Mouse (Mus musculus): Measurements from ENCODE around the gene Ccnb1ip1. TPM values are rescaled to one million over a fixed set of nuclear protein-coding genes. Genes with fewer than 3 reads are reported as not detected.

Ccnb1ip1 gene
- polyA plus RNA-seq, 1 experiment, result 0.16 TPM

DNA sequence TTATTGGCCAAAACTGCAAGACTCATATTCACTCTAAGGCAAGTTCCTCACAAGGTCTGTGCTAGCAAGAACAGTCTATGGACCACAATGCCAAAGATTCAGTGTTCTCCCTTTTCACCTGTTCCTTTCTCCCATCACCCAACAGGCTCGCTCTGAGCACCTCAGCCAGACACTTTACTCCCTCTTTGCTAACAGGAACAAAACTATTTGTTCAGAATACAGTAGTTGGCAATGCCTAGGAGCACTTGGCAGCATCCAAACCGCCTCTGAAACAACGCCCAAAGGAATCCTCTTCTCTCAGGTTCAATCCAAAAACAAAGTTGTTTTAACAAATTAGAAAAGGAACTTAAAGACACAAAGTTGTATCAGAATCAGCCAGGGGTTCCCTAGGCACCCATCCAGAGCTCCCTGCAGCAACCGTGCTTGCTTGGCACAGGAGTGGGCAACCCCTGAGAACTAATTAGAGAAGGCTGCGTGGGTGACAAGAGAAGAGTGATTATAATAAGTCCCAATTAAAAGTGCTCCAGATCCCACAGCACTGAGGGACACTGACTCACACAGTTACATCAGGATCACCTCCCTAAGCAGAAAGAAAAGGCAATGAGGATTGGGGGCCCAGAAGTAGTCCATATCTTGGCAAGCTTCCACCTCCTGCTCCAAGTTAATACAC lies 49.0 kb downstream of the Ccnb1ip1 start:
- no peak overlapping the region for H3K4me3 ChIP-seq
- no peaks in the 10 kb centered on the region for H3K27me3 ChIP-seq (ENCODE audit: control insufficient read depth, insufficient read depth, insufficient read length)
- H3ac ChIP-seq (ENCODE audit: control insufficient read depth, insufficient read length), result no peak overlapping the region
- no peaks in the 10 kb centered on the region for H3K36me3 ChIP-seq (ENCODE audit: control insufficient read depth, insufficient read depth)
- H3K4me2 ChIP-seq (ENCODE audit: low read depth), result no peak overlapping the region
- TF ChIP-seq MYOG (IDR thresholded peaks at IDR 0.05; ENCODE audit: control insufficient read depth in 1 of 3, insufficient read depth in 1 of 3, insufficient read length in 2 of 3, low read depth in 2 of 3) (no peak), CEBPB (IDR thresholded peaks at IDR 0.05; ENCODE audit: insufficient read depth, poor library complexity, severe bottlenecking) (no peak), TCF3 (IDR thresholded peaks at IDR 0.05; ENCODE audit: insufficient read length, low read depth) (no peak), TCF12 (IDR thresholded peaks at IDR 0.05; ENCODE audit: insufficient read depth, poor library complexity, severe bottlenecking) (no peak), POLR2A (IDR thresholded peaks at IDR 0.05; ENCODE audit: insufficient read length, low read depth) (no peak), E2F4 (IDR thresholded peaks at IDR 0.05; ENCODE audit: insufficient read depth) (no peak), MYOD1 (IDR thresholded peaks at IDR 0.05; ENCODE audit: control insufficient read depth in 1 of 3, insufficient read length in 2 of 3, low read depth in 2 of 3) (no peak), SRF (IDR thresholded peaks at IDR 0.05; ENCODE audit: control insufficient read depth, insufficient read length, low read depth) (no peak), MAX (IDR thresholded peaks at IDR 0.05; ENCODE audit: low read depth) (no peak), REST (IDR thresholded peaks at IDR 0.05; ENCODE audit: insufficient read depth, insufficient read length) (no peak), USF1 (IDR thresholded peaks at IDR 0.05; ENCODE audit: low read depth) (no peak), POLR2AphosphoS2 (IDR thresholded peaks at IDR 0.05; ENCODE audit: insufficient read length, low read depth) (no peak)
- no peaks in the 10 kb centered on the region for H3K79me2 ChIP-seq (ENCODE audit: control insufficient read depth, insufficient read depth)

DNA sequence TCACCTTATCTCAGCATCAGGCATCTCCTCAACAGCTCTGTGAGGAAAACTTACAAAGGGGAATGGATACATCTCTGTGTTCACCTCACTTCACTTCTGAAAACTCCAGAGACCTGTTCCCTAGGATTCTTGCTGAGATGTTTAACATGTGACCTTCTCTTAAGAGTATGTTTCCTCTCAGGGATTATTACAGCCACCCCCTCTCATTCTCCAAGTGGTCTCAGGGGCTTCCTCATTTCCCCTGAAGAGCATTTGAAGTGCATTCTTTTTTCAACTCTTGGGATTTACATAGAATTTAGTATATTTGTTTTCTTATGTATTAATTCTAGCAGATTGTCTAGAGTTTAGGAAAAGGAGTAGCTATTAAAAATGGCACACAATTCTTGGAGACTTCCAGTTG lies 62.5 kb downstream of the Ccnb1ip1 start, which contains the start of gene Olfr749:
TSS of gene Olfr749 (minus strand) at position 101 of the 400 bp plus-strand sequence.
- Histone ChIP-seq H3ac (ENCODE audit: control insufficient read depth, insufficient read length) (no peak within 1 kb of the TSS), H3K4me2 (ENCODE audit: low read depth) (no peak within 1 kb of the TSS), H3K36me3 (ENCODE audit: control insufficient read depth, insufficient read depth) (no peaks in the 10 kb centered on the region), H3K79me2 (ENCODE audit: control insufficient read depth, insufficient read depth) (no peaks in the 10 kb centered on the region), H3K4me3 (no peak within 1 kb of the TSS), H3K27me3 (ENCODE audit: control insufficient read depth, insufficient read depth, insufficient read length) (no peaks in the 10 kb centered on the region)
- TF ChIP-seq MAX (IDR thresholded peaks at IDR 0.05; ENCODE audit: low read depth), result no peak
- no peak for TF ChIP-seq TCF3 (IDR thresholded peaks at IDR 0.05; ENCODE audit: insufficient read length, low read depth)
- TF ChIP-seq CEBPB (IDR thresholded peaks at IDR 0.05; ENCODE audit: insufficient read depth, poor library complexity, severe bottlenecking), result no peak
- no peak for TF ChIP-seq POLR2A (IDR thresholded peaks at IDR 0.05; ENCODE audit: insufficient read length, low read depth)
- TF ChIP-seq SRF (IDR thresholded peaks at IDR 0.05; ENCODE audit: control insufficient read depth, insufficient read length, low read depth), result no peak
- TF ChIP-seq POLR2AphosphoS2 (IDR thresholded peaks at IDR 0.05; ENCODE audit: insufficient read length, low read depth), result no peak
- no peak for TF ChIP-seq REST (IDR thresholded peaks at IDR 0.05; ENCODE audit: insufficient read depth, insufficient read length)
- TF ChIP-seq E2F4 (IDR thresholded peaks at IDR 0.05; ENCODE audit: insufficient read depth), result no peak

GRCm38 (mm10) chr14:50741584-50741983 lies 65.9 kb downstream of the Ccnb1ip1 start:
- Histone ChIP-seq H3K79me2 (ENCODE audit: control insufficient read depth, insufficient read depth) (no peaks in the 10 kb centered on the region), H3K4me3 (no peak overlapping the region), H3K4me2 (ENCODE audit: low read depth) (no peak overlapping the region), H3K36me3 (ENCODE audit: control insufficient read depth, insufficient read depth) (no peaks in the 10 kb centered on the region), H3ac (ENCODE audit: control insufficient read depth, insufficient read length) (no peak overlapping the region), H3K27me3 (ENCODE audit: control insufficient read depth, insufficient read depth, insufficient read length) (no peaks in the 10 kb centered on the region)
- TF ChIP-seq USF1 (IDR thresholded peaks at IDR 0.05; ENCODE audit: low read depth) (no peak), POLR2AphosphoS2 (IDR thresholded peaks at IDR 0.05; ENCODE audit: insufficient read length, low read depth) (no peak), CEBPB (IDR thresholded peaks at IDR 0.05; ENCODE audit: insufficient read depth, poor library complexity, severe bottlenecking) (no peak), POLR2A (IDR thresholded peaks at IDR 0.05; ENCODE audit: insufficient read length, low read depth) (no peak), SRF (IDR thresholded peaks at IDR 0.05; ENCODE audit: control insufficient read depth, insufficient read length, low read depth) (no peak), TCF3 (IDR thresholded peaks at IDR 0.05; ENCODE audit: insufficient read length, low read depth) (no peak), MAX (IDR thresholded peaks at IDR 0.05; ENCODE audit: low read depth) (no peak)

DNA sequence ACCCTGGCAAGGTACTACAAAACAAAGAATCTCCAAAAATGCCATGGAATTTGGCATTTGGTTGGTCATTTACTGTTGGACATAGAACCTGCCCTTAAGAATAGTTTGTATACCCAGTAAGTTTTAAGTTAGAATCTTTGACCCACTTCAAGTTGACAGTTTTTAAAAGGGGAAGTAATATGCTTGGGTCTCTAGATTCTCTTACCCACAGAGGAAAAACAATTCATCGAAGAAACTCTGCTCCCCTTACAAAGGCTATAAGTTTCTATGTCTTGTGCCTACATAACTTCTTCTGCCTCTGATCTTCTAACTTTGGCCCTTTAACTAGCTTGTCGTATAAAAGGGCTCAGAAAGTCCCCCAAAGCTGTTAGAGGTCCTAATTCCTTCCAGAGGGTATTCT lies 67.2 kb downstream of the Ccnb1ip1 start:
- Histone ChIP-seq H3K4me2 (ENCODE audit: low read depth) (no peak overlapping the region), H3K79me2 (ENCODE audit: control insufficient read depth, insufficient read depth) (no peaks in the 10 kb centered on the region), H3K4me3 (no peak overlapping the region), H3K36me3 (ENCODE audit: control insufficient read depth, insufficient read depth) (no peaks in the 10 kb centered on the region), H3K27me3 (ENCODE audit: control insufficient read depth, insufficient read depth, insufficient read length) (no peaks in the 10 kb centered on the region), H3ac (ENCODE audit: control insufficient read depth, insufficient read length) (no peak overlapping the region)
- TF ChIP-seq USF1 (IDR thresholded peaks at IDR 0.05; ENCODE audit: low read depth) (no peak), MAX (IDR thresholded peaks at IDR 0.05; ENCODE audit: low read depth) (no peak), CEBPB (IDR thresholded peaks at IDR 0.05; ENCODE audit: insufficient read depth, poor library complexity, severe bottlenecking) (no peak), MYOG (IDR thresholded peaks at IDR 0.05; ENCODE audit: control insufficient read depth in 1 of 3, insufficient read depth in 1 of 3, insufficient read length in 2 of 3, low read depth in 2 of 3) (no peak), TCF3 (IDR thresholded peaks at IDR 0.05; ENCODE audit: insufficient read length, low read depth) (no peak)

Other genes starting within 250 kb of the Ccnb1ip1 start
- not detected for gene Olfr744, start 192.9 kb downstream of the Ccnb1ip1 start, polyA plus RNA-seq (2012; fragmentation: generic; extraction: Trizol)
- not detected for gene Olfr745, start 168.3 kb downstream of the Ccnb1ip1 start, polyA plus RNA-seq (2012; fragmentation: generic; extraction: Trizol)
- not detected for gene Olfr746, start 160.6 kb downstream of the Ccnb1ip1 start, polyA plus RNA-seq (2012; fragmentation: generic; extraction: Trizol)
- gene Olfr747, start 114.5 kb downstream of the Ccnb1ip1 start, polyA plus RNA-seq (2012; fragmentation: generic; extraction: Trizol), result not detected
- gene Olfr748, start 100.4 kb downstream of the Ccnb1ip1 start, polyA plus RNA-seq (2012; fragmentation: generic; extraction: Trizol), result not detected
- gene Olfr749, start 62.6 kb downstream of the Ccnb1ip1 start, polyA plus RNA-seq (2012; fragmentation: generic; extraction: Trizol), result not detected
- 26.7 TPM for gene Ttc5, start 22.2 kb downstream of the Ccnb1ip1 start, polyA plus RNA-seq (2012; fragmentation: generic; extraction: Trizol)
- 22.1 TPM for gene Parp2, start 109 bp upstream of the Ccnb1ip1 start, polyA plus RNA-seq (2012; fragmentation: generic; extraction: Trizol)
- gene Tep1, start 62.8 kb upstream of the Ccnb1ip1 start, polyA plus RNA-seq (2012; fragmentation: generic; extraction: Trizol), result 20.6 TPM
- 4.9 TPM for gene Klhl33, start 89.8 kb upstream of the Ccnb1ip1 start, polyA plus RNA-seq (2012; fragmentation: generic; extraction: Trizol)
- gene Osgep, start 117.2 kb upstream of the Ccnb1ip1 start, polyA plus RNA-seq (2012; fragmentation: generic; extraction: Trizol), result 81.0 TPM
- gene Apex1, start 117.2 kb upstream of the Ccnb1ip1 start, polyA plus RNA-seq (2012; fragmentation: generic; extraction: Trizol), result 113 TPM
- gene Pip4p1, start 123.1 kb upstream of the Ccnb1ip1 start, polyA plus RNA-seq (2012; fragmentation: generic; extraction: Trizol), result 71.3 TPM
- 20.4 TPM for gene Pnp, start 123.3 kb upstream of the Ccnb1ip1 start, polyA plus RNA-seq (2012; fragmentation: generic; extraction: Trizol)
- gene Gm49342, start 136.8 kb upstream of the Ccnb1ip1 start, polyA plus RNA-seq (2012; fragmentation: generic; extraction: Trizol), result 11.9 TPM
- 0.08 TPM for gene Pnp2, start 148.3 kb upstream of the Ccnb1ip1 start, polyA plus RNA-seq (2012; fragmentation: generic; extraction: Trizol)
- 0.10 TPM for gene Rnase10, start 200.0 kb upstream of the Ccnb1ip1 start, polyA plus RNA-seq (2012; fragmentation: generic; extraction: Trizol)
- not detected for gene Rnase9, start 234.1 kb upstream of the Ccnb1ip1 start, polyA plus RNA-seq (2012; fragmentation: generic; extraction: Trizol)
- not detected for gene Rnase11, start 242.4 kb upstream of the Ccnb1ip1 start, polyA plus RNA-seq (2012; fragmentation: generic; extraction: Trizol)
- not detected for gene Rnase12, start 249.9 kb upstream of the Ccnb1ip1 start, polyA plus RNA-seq (2012; fragmentation: generic; extraction: Trizol)